Mouse (Mus musculus): ENCODE results near the gene Zfp600.
"Not testable (repeated sequence)": the region's sequence is repeated elsewhere in the genome, so short reads cannot be mapped to it uniquely, and the experiment has no call there.

DNA sequence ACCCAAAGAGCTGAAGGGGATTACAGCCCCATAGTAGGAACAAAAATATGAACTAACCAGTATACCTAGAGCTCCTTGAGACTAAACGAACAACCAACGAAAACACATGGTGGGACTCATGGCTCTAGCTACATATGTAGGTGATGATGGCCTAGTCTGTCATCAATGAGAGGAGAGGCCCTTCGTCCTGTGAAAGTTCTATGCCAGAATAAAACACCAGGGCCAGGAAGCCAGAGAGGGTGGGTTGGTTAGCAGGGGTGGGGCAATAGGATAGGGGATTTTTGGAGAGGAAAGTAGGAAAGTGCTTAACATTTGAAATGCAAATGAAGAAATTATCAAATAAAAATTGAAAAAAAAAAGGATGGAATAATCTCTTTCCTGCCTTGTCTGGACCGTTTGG lies 6.3 kb downstream of the Zfp600 start:
- TF ChIP-seq CTCF, POLR2A (IDR thresholded peaks at IDR 0.05; ENCODE audit: extremely low read depth, insufficient read depth, low read length): not testable (repeated sequence)
